Mouse (Mus musculus) liver, embryonic 14.5 days (tissue): ENCODE results near the gene Thoc2.

ENCODE experiments used
- CTCF ChIP-seq: IDR thresholded peaks from 2 replicates; pipeline ENCODE4 v1.5.1; 2016; ENCODE audit warnings: antibody characterized with exemption, low read depth, control low read depth
- EP300 ChIP-seq: IDR thresholded peaks from 2 replicates; pipeline ENCODE4 v1.6.1; 2016; ENCODE audit warnings: antibody characterized with exemption, low read depth

DNA sequence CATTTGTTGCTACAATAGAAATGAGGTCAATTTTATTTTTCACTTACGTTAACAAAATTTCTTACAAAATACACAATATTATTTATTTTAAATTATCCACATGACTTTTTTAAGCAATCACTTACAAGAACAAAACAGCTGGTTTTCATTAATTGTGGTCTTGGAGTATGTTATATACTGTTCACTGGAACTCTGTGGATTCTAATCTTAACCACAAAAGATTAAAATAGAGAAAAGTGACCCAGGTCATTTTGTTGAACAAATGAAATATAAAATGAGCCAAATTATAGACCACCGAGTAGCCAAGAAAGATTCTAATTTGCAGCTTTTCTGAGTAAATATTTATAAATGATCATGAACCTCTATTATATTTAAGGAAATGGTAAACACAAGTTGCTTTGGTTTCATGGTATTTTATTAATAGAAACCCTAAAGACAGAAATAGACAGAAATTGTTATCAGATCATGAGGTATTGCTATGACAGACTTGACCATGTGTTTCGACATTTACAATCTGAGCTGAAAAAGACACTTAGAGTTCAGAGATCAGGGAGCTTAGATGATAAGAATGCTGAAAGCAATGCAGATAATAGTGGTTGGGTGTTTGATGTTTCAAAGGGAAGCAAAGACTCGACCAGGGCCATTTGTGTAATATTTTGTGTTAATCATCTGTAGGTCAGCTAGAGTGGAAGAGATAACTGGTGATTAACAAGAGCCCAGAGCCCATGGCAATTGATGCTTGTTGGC lies 35.5 kb downstream of the Thoc2 start:
- TF ChIP-seq CTCF (no peak), EP300 (no peak)
